Mouse (Mus musculus) ES-Bruce4 (cell line): ENCODE measurements around the gene Mcrip2.

Experiments
- CTCF ChIP-seq: IDR thresholded peaks from one replicate; pipeline ENCODE4 v1.8.1; 2011; ENCODE audit warnings: low read depth, low read length
- POLR2A ChIP-seq: IDR thresholded peaks from one replicate; pipeline ENCODE4 v1.8.1; 2011; ENCODE audit warnings: low read length; ENCODE audit not compliant: insufficient read depth

GRCm38 (mm10) chr17:25861704-25862612 lies 6.6 kb downstream of the Mcrip2 start:
- no peak for TF ChIP-seq CTCF
- TF ChIP-seq POLR2A: no peak
